Mouse (Mus musculus) stomach, postnatal 0 days (tissue): ENCODE results near the gene Prmt1.

ENCODE experiments used
- CTCF ChIP-seq: IDR thresholded peaks from 2 replicates; pipeline ENCODE4 v1.5.1; 2016; ENCODE audit warnings: antibody characterized with exemption, low read depth, mild to moderate bottlenecking, moderate library complexity
- EP300 ChIP-seq: optimal IDR thresholded peaks from 2 replicates; pipeline ENCODE3; 2016; ENCODE audit warnings: antibody characterized with exemption

GRCm38 (mm10) chr7:44986879-44987718, 731 bp upstream of the Prmt1 start:
- TF ChIP-seq CTCF, result no peak
- no peak for TF ChIP-seq EP300
